Mouse (Mus musculus) embryo, embryonic 9.5 days (tissue): Measurements from ENCODE around the gene Ndufa1.
A peak's percentile ranks its signal among the peaks of the same experiment; 100 is the strongest.
"Not testable (repeated sequence)": the region's sequence is repeated elsewhere in the genome, so short reads cannot be mapped to it uniquely, and the experiment has no call there.

Experiments
- DNase-seq: peaks from one replicate; pipeline ENCODE4 v3.0.0-alpha.2; 2017; ENCODE audit errors: extremely low spot score

Gene Ndufa1

GRCm38 (mm10) chrX:37191105-37191743 lies at the start of gene Ndufa1, which contains the start of gene Rnf113a1:
TSS of gene Ndufa1 (minus strand) at chrX:37191163.
TSS of gene Rnf113a1 (plus strand) at chrX:37191245.
- DNase-seq = peak; percentile 77

- not testable (repeated sequence) for DNase-seq
Measured at GRCm38 (mm10) chrX:37222158-37222557, 31.2 kb upstream of the Ndufa1 start, which contains the start of gene Rhox1. TSS of gene Rhox1 (minus strand) at chrX:37222258.

GRCm38 (mm10) chrX:37210941-37211340 lies 20.0 kb upstream of the Ndufa1 start, which contains the start of gene Gm9:
TSS of gene Gm9 (minus strand) at chrX:37211041.
- DNase-seq = no peak

GRCm38 (mm10) chrX:37198676-37199075 lies 7.7 kb upstream of the Ndufa1 start:
- no peak for DNase-seq

GRCm38 (mm10) chrX:37191744-37192379 lies 899 bp upstream of the Ndufa1 start:
- DNase-seq = peak; percentile 14

GRCm38 (mm10) chrX:37190755-37191104 lies 233 bp downstream of the Ndufa1 start:
- DNase-seq = peak; percentile 1

- DNase-seq = not testable (repeated sequence)
Measured at GRCm38 (mm10) chrX:37184401-37184800, 6.6 kb downstream of the Ndufa1 start.

GRCm38 (mm10) chrX:37168742-37169141 lies 22.2 kb downstream of the Ndufa1 start, which contains the start of gene Akap14:
TSS of gene Akap14 (minus strand) at chrX:37168842.
- no peak for DNase-seq

GRCm38 (mm10) chrX:37167085-37167484 lies 23.9 kb downstream of the Ndufa1 start:
- peak; percentile 38 for DNase-seq

GRCm38 (mm10) chrX:37163115-37163514 lies 27.8 kb downstream of the Ndufa1 start:
- no peak for DNase-seq

- no peak for DNase-seq
Measured at GRCm38 (mm10) chrX:37161169-37161568, 29.8 kb downstream of the Ndufa1 start.

GRCm38 (mm10) chrX:37157839-37158238 lies 33.1 kb downstream of the Ndufa1 start:
- DNase-seq = no peak

- no peak for DNase-seq
Measured at GRCm38 (mm10) chrX:37144954-37145353, 46.0 kb downstream of the Ndufa1 start.

GRCm38 (mm10) chrX:37144498-37144897 lies 46.5 kb downstream of the Ndufa1 start:
- DNase-seq = not testable (repeated sequence)

- no peak for DNase-seq
Measured at GRCm38 (mm10) chrX:37141732-37142131, 49.2 kb downstream of the Ndufa1 start.
